Mouse (Mus musculus): ENCODE results near the gene Siah1a.

Gene Siah1a

GRCm38 (mm10) chr8:86744313-86745220 is 1.2 kb downstream of the Siah1a start:
- peak; percentile 87 for DNase-seq

- DNase-seq: peak; percentile 78
Observed at GRCm38 (mm10) chr8:86742605-86743345, 3.0 kb downstream of the Siah1a start.

- peak; percentile 83 for DNase-seq
Observed at GRCm38 (mm10) chr8:86741627-86742026, 4.1 kb downstream of the Siah1a start.

- no peak for DNase-seq
Observed at GRCm38 (mm10) chr8:86740899-86741298, 4.8 kb downstream of the Siah1a start.

- peak; percentile 66 for DNase-seq
Observed at GRCm38 (mm10) chr8:86735446-86736111, 10.2 kb downstream of the Siah1a start.

- peak; percentile 21 for DNase-seq
Observed at GRCm38 (mm10) chr8:86734954-86735353, 10.8 kb downstream of the Siah1a start.

- DNase-seq: peak; percentile 80
Observed at GRCm38 (mm10) chr8:86734171-86734570, 11.6 kb downstream of the Siah1a start.

- DNase-seq: peak; percentile 87
Observed at GRCm38 (mm10) chr8:86730860-86731259, 14.9 kb downstream of the Siah1a start.

- DNase-seq: peak; percentile 88
Observed at GRCm38 (mm10) chr8:86730303-86730702, 15.4 kb downstream of the Siah1a start.

- DNase-seq: peak; percentile 87
Observed at GRCm38 (mm10) chr8:86728224-86728950, 17.3 kb downstream of the Siah1a start.

GRCm38 (mm10) chr8:86726959-86727358 is 18.8 kb downstream of the Siah1a start:
- peak; percentile 89 for DNase-seq

GRCm38 (mm10) chr8:86721490-86721889 is 24.2 kb downstream of the Siah1a start:
- peak; percentile 54 for DNase-seq

- DNase-seq: peak; percentile 72
Observed at GRCm38 (mm10) chr8:86720756-86721459, 24.8 kb downstream of the Siah1a start.

GRCm38 (mm10) chr8:86719368-86719767 is 26.4 kb downstream of the Siah1a start:
- no peak for DNase-seq

- DNase-seq: peak; percentile 64
Observed at GRCm38 (mm10) chr8:86718332-86718994, 27.3 kb downstream of the Siah1a start.

GRCm38 (mm10) chr8:86713407-86714188 is 32.1 kb downstream of the Siah1a start:
- peak; percentile 81 for DNase-seq

- peak; percentile 85 for DNase-seq
Observed at GRCm38 (mm10) chr8:86712594-86712993, 33.1 kb downstream of the Siah1a start.

GRCm38 (mm10) chr8:86707873-86708272 is 37.9 kb downstream of the Siah1a start:
- peak; percentile 87 for DNase-seq

- peak; percentile 85 for DNase-seq
Observed at GRCm38 (mm10) chr8:86706756-86707155, 39.0 kb downstream of the Siah1a start.

GRCm38 (mm10) chr8:86705317-86705716 is 40.4 kb downstream of the Siah1a start:
- no peak for DNase-seq

All from heart, adult 11 months (tissue).